Mouse (Mus musculus) testis, adult 2 months (tissue): ENCODE measurements at regions not wholly inside any gene's neighbourhood (a gene's known extent, or its start where the extent isn't known, plus 50 kb on each side); places are given as distances from the start of the nearest gene placed in this dataset.

Experiments used
- CTCF ChIP-seq: fragments of 200-500 bp; IDR thresholded peaks from 2 replicates; pipeline ENCODE4 v1.5.1; 2012; ENCODE audit warnings: low read depth, mild to moderate bottlenecking, inconsistent platforms, low read length, moderate library complexity; ENCODE audit not compliant: control insufficient read depth, insufficient read depth, insufficient replicate concordance
- POLR2A ChIP-seq: fragments of 200-500 bp; IDR thresholded peaks from 2 replicates; pipeline ENCODE4 v1.6.1; 2012; ENCODE audit warnings: low read depth, mild to moderate bottlenecking, inconsistent platforms, low read length, moderate library complexity; ENCODE audit not compliant: control insufficient read depth

- TF ChIP-seq POLR2A (no peak), CTCF (no peak)
Observed at GRCm38 (mm10) chr3:134102151-134102738, 134.0 kb upstream of the Cxxc4 start.
